Mouse (Mus musculus) limb, embryonic 15.5 days (tissue): Measurements from ENCODE around the gene Nfkb1. TPM values are rescaled to one million over a fixed set of nuclear protein-coding genes. Genes with fewer than 3 reads are reported as not detected.

ENCODE experiments used
- ATAC-seq: fragments of 200-750 bp; cut with Nextera tagmentation; 2 replicates; pipeline ENCODE4 v1.8.0; 2017; ENCODE audit warnings: low read depth, moderate TSS enrichment; ENCODE audit not compliant: insufficient number of reproducible peaks, low FRiP score, low TSS enrichment
- H3K27ac ChIP-seq: fragments of 300-500 bp; sonication (generic); 2 replicates; pipeline ENCODE4 v1.5.1; 2015; ENCODE audit warnings: moderate library complexity, mild to moderate bottlenecking, inconsistent platforms
- H3K27me3 ChIP-seq: fragments of 300-500 bp; sonication (generic); 2 replicates; pipeline ENCODE4 v1.6.1; 2015; ENCODE audit warnings: inconsistent platforms
- H3K36me3 ChIP-seq: fragments of 300-500 bp; sonication (generic); 2 replicates; pipeline ENCODE4 v1.6.1; 2015; ENCODE audit warnings: inconsistent platforms
- H3K4me1 ChIP-seq: fragments of 300-500 bp; sonication (generic); 2 replicates; pipeline ENCODE4 v1.6.1; 2015; ENCODE audit warnings: inconsistent platforms
- H3K4me2 ChIP-seq: fragments of 300-500 bp; sonication (generic); 2 replicates; pipeline ENCODE4 v1.6.1; 2015; ENCODE audit warnings: mild to moderate bottlenecking, inconsistent platforms
- H3K4me3 ChIP-seq: fragments of 300-500 bp; sonication (generic); 2 replicates; pipeline ENCODE4 v1.5.1; 2015; ENCODE audit warnings: mild to moderate bottlenecking, inconsistent platforms
- H3K9ac ChIP-seq: fragments of 300-500 bp; sonication (generic); 2 replicates; pipeline ENCODE4 v1.6.1; 2015; ENCODE audit warnings: inconsistent platforms
- H3K9me3 ChIP-seq: fragments of 300-500 bp; sonication (generic); 2 replicates; pipeline ENCODE4 v1.6.1; 2016; ENCODE audit warnings: inconsistent platforms
- WGBS: fragments of 180-500 bp; shearing (Covaris S2); methylation state at CpG from one replicate; pipeline ENCODE4 v1.1.7; 2015; 5-methylcytosine and 5-hydroxymethylcytosine counted together
- polyA plus RNA-seq: library from polyadenylated mRNA; unstranded; fragments of >200 nt; fragmentation: Nextera tagmentation; extraction: Ambion mirVana; gene quantifications from 2 replicates; pipeline ENCODE4 v1.2.1, GENCODE M21; 2015

Nfkb1 gene
- polyA plus RNA-seq, 1 experiment from 2014 or later = 18.8 TPM

GRCm38 (mm10) chr3:135722104-135722503 is 30.8 kb upstream of the Nfkb1 start:
- H3K4me2 ChIP-seq = no peak overlapping the region
- no peaks in the 10 kb centered on the region for H3K4me1 ChIP-seq
- no peaks in the 10 kb centered on the region for H3K27me3 ChIP-seq
- 82% methylated on average over 2 of the region's 2 CpGs for WGBS
- no peaks in the 10 kb centered on the region for H3K9me3 ChIP-seq
- ATAC-seq = no peak
- H3K4me3 ChIP-seq = no peak overlapping the region
- H3K9ac ChIP-seq = no peak overlapping the region
- no peaks in the 10 kb centered on the region for H3K36me3 ChIP-seq
- H3K27ac ChIP-seq = no peak overlapping the region

GRCm38 (mm10) chr3:135719969-135720368 is 28.6 kb upstream of the Nfkb1 start:
- no peaks in the 10 kb centered on the region for H3K4me1 ChIP-seq
- H3K36me3 ChIP-seq = no peaks in the 10 kb centered on the region
- no peaks in the 10 kb centered on the region for H3K9me3 ChIP-seq
- H3K9ac ChIP-seq = no peak overlapping the region
- H3K27me3 ChIP-seq = no peaks in the 10 kb centered on the region
- 93% methylated on average over 3 of the region's 3 CpGs for WGBS
- H3K4me3 ChIP-seq = no peak overlapping the region
- no peak for ATAC-seq
- H3K27ac ChIP-seq = no peak overlapping the region
- no peak overlapping the region for H3K4me2 ChIP-seq

GRCm38 (mm10) chr3:135719179-135719532 is 27.8 kb upstream of the Nfkb1 start:
- no peaks in the 10 kb centered on the region for H3K4me1 ChIP-seq
- 86% methylated on average over 6 of the region's 6 CpGs for WGBS
- H3K4me2 ChIP-seq = no peak overlapping the region
- H3K27ac ChIP-seq = no peak overlapping the region
- no peak overlapping the region for H3K4me3 ChIP-seq
- no peaks in the 10 kb centered on the region for H3K27me3 ChIP-seq
- H3K36me3 ChIP-seq = no peaks in the 10 kb centered on the region
- ATAC-seq = no peak
- H3K9ac ChIP-seq = no peak overlapping the region
- H3K9me3 ChIP-seq = no peaks in the 10 kb centered on the region

GRCm38 (mm10) chr3:135718323-135719178 is 27.2 kb upstream of the Nfkb1 start:
- Histone ChIP-seq H3K9ac (no peak overlapping the region), H3K4me1 (no peaks in the 10 kb centered on the region), H3K9me3 (no peaks in the 10 kb centered on the region), H3K36me3 (no peaks in the 10 kb centered on the region), H3K4me2 (no peak overlapping the region), H3K27ac (no peak overlapping the region), H3K4me3 (no peak overlapping the region), H3K27me3 (no peaks in the 10 kb centered on the region)
- ATAC-seq = no peak
- 56% methylated on average over 6 of the region's 6 CpGs for WGBS

GRCm38 (mm10) chr3:135713016-135713950 is 21.9 kb upstream of the Nfkb1 start:
- 32% methylated on average over 3 of the region's 4 CpGs for WGBS
- Histone ChIP-seq H3K27ac (no peak overlapping the region), H3K27me3 (no peaks in the 10 kb centered on the region), H3K4me3 (no peak overlapping the region), H3K36me3 (no peaks in the 10 kb centered on the region), H3K4me2 (no peak overlapping the region), H3K4me1 (no peaks in the 10 kb centered on the region), H3K9ac (no peak overlapping the region), H3K9me3 (no peaks in the 10 kb centered on the region)
- no peak for ATAC-seq

GRCm38 (mm10) chr3:135711613-135712012 is 20.3 kb upstream of the Nfkb1 start:
- Histone ChIP-seq H3K9ac (no peak overlapping the region), H3K27ac (no peak overlapping the region), H3K9me3 (no peaks in the 10 kb centered on the region), H3K27me3 (no peaks in the 10 kb centered on the region), H3K4me3 (no peak overlapping the region), H3K36me3 (no peaks in the 10 kb centered on the region), H3K4me2 (no peak overlapping the region), H3K4me1 (no peaks in the 10 kb centered on the region)
- WGBS = 85% methylated on average over 4 of the region's 4 CpGs
- ATAC-seq = no peak

GRCm38 (mm10) chr3:135711040-135711570 is 19.8 kb upstream of the Nfkb1 start:
- WGBS = 90% methylated on average over 9 of the region's 9 CpGs
- H3K4me3 ChIP-seq = no peak overlapping the region
- H3K9ac ChIP-seq = no peak overlapping the region
- no peak for ATAC-seq
- no peak overlapping the region for H3K27ac ChIP-seq
- H3K4me2 ChIP-seq = no peak overlapping the region
- no peaks in the 10 kb centered on the region for H3K36me3 ChIP-seq
- H3K27me3 ChIP-seq = no peaks in the 10 kb centered on the region
- no peaks in the 10 kb centered on the region for H3K4me1 ChIP-seq
- H3K9me3 ChIP-seq = no peaks in the 10 kb centered on the region

- ATAC-seq = no peak
- Histone ChIP-seq H3K9me3 (no peaks in the 10 kb centered on the region), H3K4me2 (no peak overlapping the region), H3K9ac (no peak overlapping the region), H3K4me1 (peaks cover 11% of the 10 kb centered on the region), H3K27ac (no peak overlapping the region), H3K27me3 (no peaks in the 10 kb centered on the region), H3K4me3 (no peak overlapping the region), H3K36me3 (no peaks in the 10 kb centered on the region)
- 38% methylated on average over 2 of the region's 2 CpGs for WGBS
Measured at GRCm38 (mm10) chr3:135703307-135703706, 12.0 kb upstream of the Nfkb1 start.

GRCm38 (mm10) chr3:135702658-135703057 is 11.3 kb upstream of the Nfkb1 start:
- no peaks in the 10 kb centered on the region for H3K36me3 ChIP-seq
- H3K9me3 ChIP-seq = no peaks in the 10 kb centered on the region
- H3K4me1 ChIP-seq = peaks cover 11% of the 10 kb centered on the region
- WGBS = 89% methylated on average over 5 of the region's 5 CpGs
- no peak overlapping the region for H3K4me3 ChIP-seq
- no peak overlapping the region for H3K4me2 ChIP-seq
- no peak overlapping the region for H3K27ac ChIP-seq
- ATAC-seq = no peak
- no peak overlapping the region for H3K9ac ChIP-seq
- no peaks in the 10 kb centered on the region for H3K27me3 ChIP-seq

GRCm38 (mm10) chr3:135699523-135700264 is 8.3 kb upstream of the Nfkb1 start:
- Histone ChIP-seq H3K36me3 (no peaks in the 10 kb centered on the region), H3K9me3 (no peaks in the 10 kb centered on the region), H3K27ac (no peak overlapping the region), H3K4me3 (no peak overlapping the region), H3K4me1 (peaks cover 15% of the 10 kb centered on the region), H3K27me3 (0 out of 2 replicates have a peak, but pooled peaks cover 5% of the 10 kb centered on the region), H3K4me2 (no peak overlapping the region), H3K9ac (no peak overlapping the region)
- WGBS = 39% methylated on average over 10 of the region's 10 CpGs
- ATAC-seq = no peak

- H3K4me3 ChIP-seq = no peak overlapping the region
- H3K27ac ChIP-seq = no peak overlapping the region
- WGBS = 33% methylated on average over 12 of the region's 12 CpGs
- no peaks in the 10 kb centered on the region for H3K36me3 ChIP-seq
- no peak overlapping the region for H3K4me2 ChIP-seq
- 0 out of 2 replicates have a peak, but pooled peaks cover 5% of the 10 kb centered on the region for H3K27me3 ChIP-seq
- ATAC-seq = no peak
- peaks cover 15% of the 10 kb centered on the region for H3K4me1 ChIP-seq
- H3K9ac ChIP-seq = no peak overlapping the region
- no peaks in the 10 kb centered on the region for H3K9me3 ChIP-seq
Measured at GRCm38 (mm10) chr3:135698466-135698975, 7.2 kb upstream of the Nfkb1 start.
